Mouse (Mus musculus): ENCODE measurements around the gene Pip4k2b. TPM values are rescaled to one million over a fixed set of nuclear protein-coding genes. Genes with fewer than 3 reads are reported as not detected.
"Not testable (repeated sequence)": the region's sequence is repeated elsewhere in the genome, so short reads cannot be mapped to it uniquely, and the experiment has no call there.

Pip4k2b gene
- polyA plus RNA-seq, 1 experiment from 2014 or later: 2.2 TPM

- peak overlapping the region; percentile 79 for H3K4me3 ChIP-seq (ENCODE audit: low read depth, low read length)
- ATAC-seq (ENCODE audit: low read depth) (no peak), DNase-seq (ENCODE audit: low spot score) (no peak)
- H3K9ac ChIP-seq (ENCODE audit: low read depth, low read length): peak overlapping the region; percentile 80
- H3K4me1 ChIP-seq (ENCODE audit: control insufficient read depth, insufficient read depth, low read length): peaks cover 10% of the 10 kb centered on the region
- H3K36me3 ChIP-seq (ENCODE audit: control insufficient read depth, insufficient read depth, low read length): peaks cover 25% of the 10 kb centered on the region
- no peaks in the 10 kb centered on the region for H3K27me3 ChIP-seq (replicated peaks; ENCODE audit: control insufficient read depth, insufficient read depth, low read length)
- WGBS: 25% methylated on average over 9 of the region's 9 CpGs
- peak overlapping the region; percentile 85 for H3K27ac ChIP-seq (replicated peaks; ENCODE audit: low read depth, low read length)
- no peaks in the 10 kb centered on the region for H3K9me3 ChIP-seq (ENCODE audit: control insufficient read depth, low read length)
- peak overlapping the region; percentile 83 for H3K4me2 ChIP-seq (ENCODE audit: low read depth, low read length)
These were observed 1.1 kb downstream of the Pip4k2b start for GRCm38 (mm10) chr11:97743423-97743822.

- no peaks in the 10 kb centered on the region for H3K9me3 ChIP-seq (ENCODE audit: control insufficient read depth, low read length)
- peak overlapping the region; percentile 6; the same call in 1 of the 2 replicates for H3K9ac ChIP-seq (ENCODE audit: low read depth, low read length)
- ATAC-seq (ENCODE audit: low read depth) (no peak), DNase-seq (ENCODE audit: low spot score) (no peak)
- no peak overlapping the region for H3K27ac ChIP-seq (replicated peaks; ENCODE audit: low read depth, low read length)
- peak overlapping the region; percentile 83 for H3K4me2 ChIP-seq (ENCODE audit: low read depth, low read length)
- H3K4me1 ChIP-seq (ENCODE audit: control insufficient read depth, insufficient read depth, low read length): peaks cover 10% of the 10 kb centered on the region
- H3K36me3 ChIP-seq (ENCODE audit: control insufficient read depth, insufficient read depth, low read length): peaks cover 16% of the 10 kb centered on the region
- 71% methylated on average over 9 of the region's 9 CpGs for WGBS
- no peak overlapping the region for H3K4me3 ChIP-seq (ENCODE audit: low read depth, low read length)
- H3K27me3 ChIP-seq (replicated peaks; ENCODE audit: control insufficient read depth, insufficient read depth, low read length): no peaks in the 10 kb centered on the region
These were observed 1.9 kb downstream of the Pip4k2b start for GRCm38 (mm10) chr11:97742591-97742990.

DNA sequence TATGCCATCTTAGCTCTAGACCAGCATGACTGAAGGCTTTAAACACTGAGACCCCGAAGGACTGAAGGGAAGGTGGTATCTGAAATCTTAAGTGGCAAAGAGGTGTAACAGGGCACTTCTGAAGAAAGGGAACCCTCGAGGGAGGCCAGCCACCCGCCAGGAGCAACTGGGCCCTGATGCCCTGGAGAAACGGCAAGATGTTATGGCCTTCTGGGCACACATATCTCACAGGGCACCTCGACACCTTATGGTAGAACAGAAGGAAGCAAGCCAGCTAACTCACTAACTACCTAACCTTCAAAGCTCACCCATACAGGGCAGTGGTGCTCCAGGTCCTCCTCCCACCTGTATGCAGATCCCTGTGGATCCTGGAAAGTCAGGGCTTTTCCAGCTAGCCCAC, 2.3 kb downstream of the Pip4k2b start:
- WGBS: 87% methylated on average over 5 of the region's 5 CpGs
- H3K4me2 ChIP-seq (ENCODE audit: low read depth, low read length): peak overlapping the region; percentile 83; the same call in 1 of the 2 replicates
- H3K4me3 ChIP-seq (ENCODE audit: low read depth, low read length): no peak overlapping the region
- H3K27me3 ChIP-seq (replicated peaks; ENCODE audit: control insufficient read depth, insufficient read depth, low read length): no peaks in the 10 kb centered on the region
- ATAC-seq (ENCODE audit: low read depth): no peak
- H3K36me3 ChIP-seq (ENCODE audit: control insufficient read depth, insufficient read depth, low read length): peaks cover 12% of the 10 kb centered on the region
- H3K9me3 ChIP-seq (ENCODE audit: control insufficient read depth, low read length): no peaks in the 10 kb centered on the region
- DNase-seq (ENCODE audit: low spot score): no peak
- H3K9ac ChIP-seq (ENCODE audit: low read depth, low read length): no peak overlapping the region
- H3K27ac ChIP-seq (replicated peaks; ENCODE audit: low read depth, low read length): no peak overlapping the region
- peaks cover 10% of the 10 kb centered on the region for H3K4me1 ChIP-seq (ENCODE audit: control insufficient read depth, insufficient read depth, low read length)

DNA sequence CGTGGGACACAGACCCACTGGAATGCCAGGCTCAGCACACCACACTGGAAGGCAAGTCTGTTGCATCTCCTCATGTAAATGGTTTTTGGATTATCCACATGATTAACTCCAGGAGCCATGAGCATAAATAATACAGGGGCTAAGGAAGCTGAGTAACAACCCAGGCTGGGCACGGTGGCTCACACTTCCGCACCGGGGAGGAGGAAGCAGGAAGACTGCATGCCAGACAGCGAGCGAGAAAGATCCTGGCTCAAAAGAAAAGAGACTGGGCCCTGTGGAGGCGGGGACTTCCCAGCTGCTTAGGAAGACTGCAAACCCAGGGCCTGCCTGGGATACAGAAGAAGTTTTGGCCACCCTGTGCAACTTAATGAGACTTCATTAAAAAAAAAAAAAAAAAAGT, 4.3 kb downstream of the Pip4k2b start:
- no peak overlapping the region for H3K4me2 ChIP-seq (ENCODE audit: low read depth, low read length)
- no peak overlapping the region; the same call in 1 of the 2 replicates for H3K9ac ChIP-seq (ENCODE audit: low read depth, low read length)
- H3K27me3 ChIP-seq (replicated peaks; ENCODE audit: control insufficient read depth, insufficient read depth, low read length): no peaks in the 10 kb centered on the region
- H3K4me1 ChIP-seq (ENCODE audit: control insufficient read depth, insufficient read depth, low read length): peaks cover 10% of the 10 kb centered on the region
- DNase-seq (ENCODE audit: low spot score): peak; percentile 34
- ATAC-seq (ENCODE audit: low read depth): no peak
- H3K36me3 ChIP-seq (ENCODE audit: control insufficient read depth, insufficient read depth, low read length): no peaks in the 10 kb centered on the region
- no peaks in the 10 kb centered on the region for H3K9me3 ChIP-seq (ENCODE audit: control insufficient read depth, low read length)
- no peak overlapping the region; the same call in 1 of the 2 replicates for H3K27ac ChIP-seq (replicated peaks; ENCODE audit: low read depth, low read length)
- WGBS: 36% methylated on average over 7 of the region's 7 CpGs
- H3K4me3 ChIP-seq (ENCODE audit: low read depth, low read length): no peak overlapping the region

GRCm38 (mm10) chr11:97739155-97739554, 5.3 kb downstream of the Pip4k2b start:
- Histone ChIP-seq H3K36me3 (ENCODE audit: control insufficient read depth, insufficient read depth, low read length) (no peaks in the 10 kb centered on the region), H3K4me1 (ENCODE audit: control insufficient read depth, insufficient read depth, low read length) (peaks cover 10% of the 10 kb centered on the region), H3K9me3 (ENCODE audit: control insufficient read depth, low read length) (no peaks in the 10 kb centered on the region), H3K27me3 (replicated peaks; ENCODE audit: control insufficient read depth, insufficient read depth, low read length) (no peaks in the 10 kb centered on the region), H3K27ac (replicated peaks; ENCODE audit: low read depth, low read length) (no peak overlapping the region), H3K9ac (ENCODE audit: low read depth, low read length) (no peak overlapping the region), H3K4me2 (ENCODE audit: low read depth, low read length) (no peak overlapping the region), H3K4me3 (ENCODE audit: low read depth, low read length) (no peak overlapping the region)
- no peak for ATAC-seq (ENCODE audit: low read depth)
- WGBS: 91% methylated on average over 3 of the region's 3 CpGs
- DNase-seq (ENCODE audit: low spot score): no peak

DNA sequence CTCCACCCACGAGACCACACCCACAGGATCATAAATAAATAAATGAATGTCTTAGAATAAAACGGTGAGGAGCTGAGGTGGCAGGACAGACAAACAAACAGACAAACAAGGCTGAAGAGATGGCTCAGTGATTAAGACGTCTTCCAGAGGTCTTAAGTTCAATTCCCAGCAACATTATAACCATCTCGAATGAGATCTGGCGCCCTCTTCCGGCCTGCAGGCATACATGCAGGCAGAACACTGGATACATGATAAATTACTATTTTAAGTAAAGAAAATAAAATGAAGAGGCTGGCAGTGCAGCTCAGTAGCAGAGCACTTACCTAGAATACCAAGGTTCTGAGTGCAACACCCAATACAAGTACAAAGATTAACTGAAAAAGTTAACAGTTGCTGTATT, 5.8 kb downstream of the Pip4k2b start:
- ATAC-seq (ENCODE audit: low read depth): no peak
- H3K4me1 ChIP-seq (ENCODE audit: control insufficient read depth, insufficient read depth, low read length): peaks cover 11% of the 10 kb centered on the region
- H3K4me3 ChIP-seq (ENCODE audit: low read depth, low read length): no peak overlapping the region
- no peak overlapping the region for H3K27ac ChIP-seq (replicated peaks; ENCODE audit: low read depth, low read length)
- H3K4me2 ChIP-seq (ENCODE audit: low read depth, low read length): no peak overlapping the region
- no peak overlapping the region for H3K9ac ChIP-seq (ENCODE audit: low read depth, low read length)
- WGBS: 58% methylated on average over 6 of the region's 6 CpGs
- no peak for DNase-seq (ENCODE audit: low spot score)
- H3K27me3 ChIP-seq (replicated peaks; ENCODE audit: control insufficient read depth, insufficient read depth, low read length): no peaks in the 10 kb centered on the region
- H3K36me3 ChIP-seq (ENCODE audit: control insufficient read depth, insufficient read depth, low read length): no peaks in the 10 kb centered on the region
- no peaks in the 10 kb centered on the region for H3K9me3 ChIP-seq (ENCODE audit: control insufficient read depth, low read length)

- H3K4me1 ChIP-seq (ENCODE audit: control insufficient read depth, insufficient read depth, low read length): peaks cover 10% of the 10 kb centered on the region; the same call in 1 of the 2 replicates
- WGBS: 46% methylated on average over 4 of the region's 4 CpGs
- ATAC-seq (ENCODE audit: low read depth) (no peak), DNase-seq (ENCODE audit: low spot score) (peak; percentile 45)
- H3K27me3 ChIP-seq (replicated peaks; ENCODE audit: control insufficient read depth, insufficient read depth, low read length): no peaks in the 10 kb centered on the region
- peaks cover 4% of the 10 kb centered on the region; the same call in 1 of the 2 replicates for H3K36me3 ChIP-seq (ENCODE audit: control insufficient read depth, insufficient read depth, low read length)
- H3K4me3 ChIP-seq (ENCODE audit: low read depth, low read length): no peak overlapping the region
- no peak overlapping the region for H3K4me2 ChIP-seq (ENCODE audit: low read depth, low read length)
- no peaks in the 10 kb centered on the region for H3K9me3 ChIP-seq (ENCODE audit: control insufficient read depth, low read length)
- no peak overlapping the region for H3K9ac ChIP-seq (ENCODE audit: low read depth, low read length)
- no peak overlapping the region for H3K27ac ChIP-seq (replicated peaks; ENCODE audit: low read depth, low read length)
These were observed 6.9 kb downstream of the Pip4k2b start for GRCm38 (mm10) chr11:97737600-97737999.

GRCm38 (mm10) chr11:97736645-97737044, 7.9 kb downstream of the Pip4k2b start:
- no peak overlapping the region for H3K27ac ChIP-seq (replicated peaks; ENCODE audit: low read depth, low read length)
- H3K9me3 ChIP-seq (ENCODE audit: control insufficient read depth, low read length): no peaks in the 10 kb centered on the region
- H3K9ac ChIP-seq (ENCODE audit: low read depth, low read length): no peak overlapping the region
- no peaks in the 10 kb centered on the region for H3K27me3 ChIP-seq (replicated peaks; ENCODE audit: control insufficient read depth, insufficient read depth, low read length)
- 81% methylated on average over 5 of the region's 5 CpGs for WGBS
- peaks cover 10% of the 10 kb centered on the region; the same call in 1 of the 2 replicates for H3K4me1 ChIP-seq (ENCODE audit: control insufficient read depth, insufficient read depth, low read length)
- no peak overlapping the region for H3K4me2 ChIP-seq (ENCODE audit: low read depth, low read length)
- DNase-seq (ENCODE audit: low spot score) (no peak), ATAC-seq (ENCODE audit: low read depth) (no peak)
- H3K4me3 ChIP-seq (ENCODE audit: low read depth, low read length): no peak overlapping the region
- peaks cover 13% of the 10 kb centered on the region for H3K36me3 ChIP-seq (ENCODE audit: control insufficient read depth, insufficient read depth, low read length)

- ATAC-seq (ENCODE audit: low read depth); H3K27me3 ChIP-seq (replicated peaks; ENCODE audit: control insufficient read depth, insufficient read depth, low read length); H3K27ac ChIP-seq (replicated peaks; ENCODE audit: low read depth, low read length); H3K4me3 ChIP-seq (ENCODE audit: low read depth, low read length); H3K4me1 ChIP-seq (ENCODE audit: control insufficient read depth, insufficient read depth, low read length); DNase-seq (ENCODE audit: low spot score); H3K9ac ChIP-seq (ENCODE audit: low read depth, low read length); H3K9me3 ChIP-seq (ENCODE audit: control insufficient read depth, low read length); H3K4me2 ChIP-seq (ENCODE audit: low read depth, low read length): not testable (repeated sequence)
- WGBS: 76% methylated on average over 5 of the region's 5 CpGs
- H3K36me3 ChIP-seq (ENCODE audit: control insufficient read depth, insufficient read depth, low read length): peaks cover 28% of the 10 kb centered on the region
These were observed 9.7 kb downstream of the Pip4k2b start for GRCm38 (mm10) chr11:97734810-97735209.

Data from embryonic facial prominence, embryonic 14.5 days (tissue).